Mouse (Mus musculus) kidney, postnatal 4 days (tissue): Measurements from ENCODE around the gene Gm7697.
"Not testable (repeated sequence)": the region's sequence is repeated elsewhere in the genome, so short reads cannot be mapped to it uniquely, and the experiment has no call there.

Experiments
- DNase-seq, 2 experiments: peaks; one replicate each; pipeline ENCODE4 v3.0.0; 2021; ENCODE audit warnings: mixed read lengths in 2 of 2

Gm7697 gene

GRCm38 (mm10) chr8:69522876-69523275 is at the start of gene Gm7697:
TSS of gene Gm7697 (minus strand) at chr8:69522976.
- DNase-seq = not testable (repeated sequence)

- DNase-seq = not testable (repeated sequence)
Measured at GRCm38 (mm10) chr8:69551249-69551648, 28.5 kb upstream of the Gm7697 start.

- DNase-seq = peak; percentile 77 to 82
Measured at GRCm38 (mm10) chr8:69549556-69549955, 26.8 kb upstream of the Gm7697 start.

- DNase-seq = not testable (repeated sequence)
Measured at GRCm38 (mm10) chr8:69548114-69548513, 25.3 kb upstream of the Gm7697 start.

GRCm38 (mm10) chr8:69547208-69547607 is 24.4 kb upstream of the Gm7697 start:
- peak in 1 of 2 experiments; percentile 25 for DNase-seq

- not testable (repeated sequence) for DNase-seq
Measured at GRCm38 (mm10) chr8:69545020-69545419, 22.2 kb upstream of the Gm7697 start.

- DNase-seq = not testable (repeated sequence)
Measured at GRCm38 (mm10) chr8:69544511-69544910, 21.7 kb upstream of the Gm7697 start.

GRCm38 (mm10) chr8:69543984-69544383 is 21.2 kb upstream of the Gm7697 start:
- not testable (repeated sequence) for DNase-seq

- DNase-seq = not testable (repeated sequence)
Measured at GRCm38 (mm10) chr8:69540764-69541163, 18.0 kb upstream of the Gm7697 start.

- DNase-seq = not testable (repeated sequence)
Measured at GRCm38 (mm10) chr8:69540331-69540730, 17.6 kb upstream of the Gm7697 start.

- not testable (repeated sequence) for DNase-seq
Measured at GRCm38 (mm10) chr8:69474946-69475345, 47.8 kb downstream of the Gm7697 start.

GRCm38 (mm10) chr8:69453465-69453864 is 69.3 kb downstream of the Gm7697 start, which contains the start of gene Gm9495:
TSS of gene Gm9495 (minus strand) at chr8:69453565.
- not testable (repeated sequence) for DNase-seq
